Mouse (Mus musculus) liver, postnatal 0 days (tissue): ENCODE data around the gene Slc27a5. TPM values are rescaled to one million over a fixed set of nuclear protein-coding genes. Genes with fewer than 3 reads are reported as not detected.

ENCODE experiments used
- ATAC-seq: fragments of 200-750 bp; cut with Nextera tagmentation; 2 replicates; pipeline ENCODE4 v1.8.0; 2017; ENCODE audit warnings: mild to moderate bottlenecking, moderate library complexity
- DNase-seq: peaks from one replicate; pipeline ENCODE4 v3.0.0-alpha.2; 2016
- H3K27ac ChIP-seq: fragments of 300-500 bp; sonication (generic); 2 replicates; pipeline ENCODE4 v1.5.1; 2014; ENCODE audit warnings: antibody characterized with exemption, moderate library complexity, mild to moderate bottlenecking, low read depth
- H3K27me3 ChIP-seq: fragments of 300-500 bp; sonication (generic); 2 replicates; pipeline ENCODE4 v1.6.1; 2014; ENCODE audit warnings: low read length, control low read depth, mixed read lengths; ENCODE audit not compliant: insufficient read depth
- H3K36me3 ChIP-seq: fragments of 300-500 bp; sonication (generic); replicated peaks from 2 replicates; pipeline ENCODE4 v1.6.1; 2014; ENCODE audit warnings: mild to moderate bottlenecking, control low read depth, low read length, moderate library complexity, mixed read lengths; ENCODE audit not compliant: insufficient read depth
- H3K4me1 ChIP-seq: fragments of 300-500 bp; sonication (generic); 2 replicates; pipeline ENCODE4 v1.6.1; 2014; ENCODE audit warnings: antibody characterized with exemption, mild to moderate bottlenecking, control low read depth; ENCODE audit not compliant: insufficient read depth
- H3K4me2 ChIP-seq: fragments of 300-500 bp; sonication (generic); 2 replicates; pipeline ENCODE4 v1.6.1; 2014; ENCODE audit warnings: low read depth, mild to moderate bottlenecking, low read length, moderate library complexity, mixed read lengths
- H3K4me3 ChIP-seq: fragments of 300-500 bp; sonication (generic); 2 replicates; pipeline ENCODE4 v1.5.1; 2014; ENCODE audit warnings: low read depth, low read length
- H3K9ac ChIP-seq: fragments of 300-500 bp; sonication (generic); replicated peaks from 2 replicates; pipeline ENCODE4 v1.6.1; 2014; ENCODE audit warnings: mild to moderate bottlenecking, moderate library complexity
- H3K9me3 ChIP-seq: fragments of 300-500 bp; sonication (generic); 2 replicates; pipeline ENCODE4 v1.6.1; 2016; ENCODE audit warnings: mild to moderate bottlenecking, control low read depth, low read length, mixed read lengths
- CTCF ChIP-seq: sonication (generic); IDR thresholded peaks from 2 replicates; pipeline ENCODE4 v1.5.1; 2016; ENCODE audit warnings: antibody characterized with exemption, low read depth
- EP300 ChIP-seq: IDR thresholded peaks from 2 replicates; pipeline ENCODE4 v1.6.1; 2016; ENCODE audit warnings: antibody characterized with exemption, low read depth, mild to moderate bottlenecking
- WGBS: fragments of 180-500 bp; shearing (Covaris S2); extraction: QIAGEN DNeasy Blood & Tissue Kit; methylation state at CpG from one replicate; pipeline ENCODE4 v1.1.7; 2014; ENCODE audit not compliant: insufficient replicate concordance; 5-methylcytosine and 5-hydroxymethylcytosine counted together
- polyA plus RNA-seq: library from polyadenylated mRNA; unstranded; fragments of >200 nt; fragmentation: Nextera tagmentation; extraction: Ambion mirVana; gene quantifications from 2 replicates; pipeline ENCODE4 v1.2.1, GENCODE M21; 2015

Slc27a5 gene
- polyA plus RNA-seq, 1 experiment from 2014 or later: 103 TPM

GRCm38 (mm10) chr7:12966104-12966845, 31.7 kb downstream of the Slc27a5 start:
- peak; percentile 81 for DNase-seq
- H3K4me2 ChIP-seq: peak overlapping the region; percentile 100
- H3K36me3 ChIP-seq: peaks cover 25% of the 10 kb centered on the region
- TF ChIP-seq CTCF: no peak
- no peak for TF ChIP-seq EP300
- ATAC-seq: peak; percentile 79
- H3K9me3 ChIP-seq: no peaks in the 10 kb centered on the region
- H3K9ac ChIP-seq: peak overlapping the region; percentile 91
- H3K4me3 ChIP-seq: peak overlapping the region; percentile 94
- under 1% methylated on average over 29 of the region's 29 CpGs for WGBS
- H3K4me1 ChIP-seq: peaks cover 23% of the 10 kb centered on the region
- H3K27me3 ChIP-seq: no peaks in the 10 kb centered on the region
- peak overlapping the region; percentile 84 for H3K27ac ChIP-seq

GRCm38 (mm10) chr7:12965678-12966091, 32.3 kb downstream of the Slc27a5 start, which contains the start of gene Zfp324:
Gene Zfp324, plus strand, starts transcription at chr7:12965838.
- H3K36me3 ChIP-seq: peaks cover 19% of the 10 kb centered on the region
- H3K4me3 ChIP-seq: peak within 1 kb of the TSS; percentile 94
- H3K9ac ChIP-seq: peak within 1 kb of the TSS; percentile 91
- WGBS: under 1% methylated on average over 23 of the region's 23 CpGs
- ATAC-seq (peak; percentile 94), DNase-seq (peak; percentile 91)
- H3K27me3 ChIP-seq: no peaks in the 10 kb centered on the region
- H3K9me3 ChIP-seq: no peaks in the 10 kb centered on the region
- no peak for TF ChIP-seq EP300
- no peak for TF ChIP-seq CTCF
- H3K4me1 ChIP-seq: peaks cover 24% of the 10 kb centered on the region
- peak within 1 kb of the TSS; percentile 100 for H3K4me2 ChIP-seq
- H3K27ac ChIP-seq: peak within 1 kb of the TSS; percentile 84

GRCm38 (mm10) chr7:12961511-12962141, 36.4 kb downstream of the Slc27a5 start:
- Histone ChIP-seq H3K36me3 (no peaks in the 10 kb centered on the region), H3K4me2 (peak overlapping the region; percentile 87), H3K9me3 (no peaks in the 10 kb centered on the region), H3K27me3 (no peaks in the 10 kb centered on the region), H3K4me3 (peak overlapping the region; percentile 68), H3K4me1 (peaks cover 18% of the 10 kb centered on the region), H3K27ac (peak overlapping the region; percentile 69), H3K9ac (peak overlapping the region; percentile 80)
- peak; percentile 58 for DNase-seq
- peak; percentile 58 for ATAC-seq
- TF ChIP-seq EP300 (no peak), CTCF (no peak)
- WGBS: 2% methylated on average over 29 of the region's 29 CpGs

- 43% methylated on average over 4 of the region's 4 CpGs for WGBS
- H3K27me3 ChIP-seq: no peaks in the 10 kb centered on the region
Measured at GRCm38 (mm10) chr7:12959718-12960117, 38.3 kb downstream of the Slc27a5 start.

GRCm38 (mm10) chr7:12958948-12959347, 39.0 kb downstream of the Slc27a5 start:
- H3K4me1 ChIP-seq: peaks cover 7% of the 10 kb centered on the region
- no peak for TF ChIP-seq EP300
- TF ChIP-seq CTCF: no peak
- DNase-seq: no peak
- H3K4me3 ChIP-seq: no peak overlapping the region
- H3K9ac ChIP-seq: no peak overlapping the region
- no peaks in the 10 kb centered on the region for H3K36me3 ChIP-seq
- no peaks in the 10 kb centered on the region for H3K27me3 ChIP-seq
- no peak overlapping the region for H3K27ac ChIP-seq
- 61% methylated on average over 4 of the region's 4 CpGs for WGBS
- no peaks in the 10 kb centered on the region for H3K9me3 ChIP-seq
- ATAC-seq: no peak
- H3K4me2 ChIP-seq: no peak overlapping the region

More at GRCm38 (mm10) chr7:12959718-12960117, 38.3 kb downstream of the Slc27a5 start:
- H3K27ac ChIP-seq: no peak overlapping the region
- no peak overlapping the region for H3K4me2 ChIP-seq
- H3K4me1 ChIP-seq: peaks cover 7% of the 10 kb centered on the region
- H3K9ac ChIP-seq: no peak overlapping the region
- ATAC-seq: no peak
- H3K36me3 ChIP-seq: no peaks in the 10 kb centered on the region
- no peak overlapping the region for H3K4me3 ChIP-seq
- no peak for TF ChIP-seq CTCF
- TF ChIP-seq EP300: no peak
- DNase-seq: no peak
- H3K9me3 ChIP-seq: no peaks in the 10 kb centered on the region

GRCm38 (mm10) chr7:12957511-12957910, 40.5 kb downstream of the Slc27a5 start:
- Histone ChIP-seq H3K4me3 (no peak overlapping the region), H3K36me3 (no peaks in the 10 kb centered on the region), H3K9ac (no peak overlapping the region), H3K9me3 (no peaks in the 10 kb centered on the region), H3K27ac (no peak overlapping the region), H3K27me3 (no peaks in the 10 kb centered on the region), H3K4me1 (peaks cover 6% of the 10 kb centered on the region), H3K4me2 (no peak overlapping the region)
- ATAC-seq: no peak
- WGBS: 57% methylated on average over 5 of the region's 5 CpGs
- DNase-seq: no peak
- no peak for TF ChIP-seq EP300
- no peak for TF ChIP-seq CTCF
